Mouse (Mus musculus) yolk sac, embryonic 10.5 days (tissue): ENCODE results near the gene Rnf38.

Experiments used
- DNase-seq: peaks from one replicate; pipeline ENCODE4 v3.0.0-alpha.2; 2017; ENCODE audit warnings: low spot score

Rnf38 gene

DNA sequence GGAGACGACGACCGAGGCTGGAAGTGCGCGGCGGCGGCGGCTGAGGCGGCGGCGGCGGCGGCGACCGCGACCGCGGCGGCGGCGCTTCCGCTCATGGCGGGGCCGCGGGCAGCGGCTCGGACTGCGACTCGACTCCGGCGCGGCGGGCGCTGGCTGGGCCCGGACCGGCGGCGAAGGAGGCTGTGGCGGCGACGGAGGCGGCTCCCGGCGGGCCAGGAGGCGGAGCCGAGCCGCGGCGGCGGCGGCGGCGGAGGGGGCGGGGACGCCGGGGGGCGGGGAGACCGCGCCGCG lies at the start of gene Rnf38:
Gene Rnf38 (minus strand): TSS at position 77 of the 291 bp plus-strand sequence.
- no peak for DNase-seq

DNA sequence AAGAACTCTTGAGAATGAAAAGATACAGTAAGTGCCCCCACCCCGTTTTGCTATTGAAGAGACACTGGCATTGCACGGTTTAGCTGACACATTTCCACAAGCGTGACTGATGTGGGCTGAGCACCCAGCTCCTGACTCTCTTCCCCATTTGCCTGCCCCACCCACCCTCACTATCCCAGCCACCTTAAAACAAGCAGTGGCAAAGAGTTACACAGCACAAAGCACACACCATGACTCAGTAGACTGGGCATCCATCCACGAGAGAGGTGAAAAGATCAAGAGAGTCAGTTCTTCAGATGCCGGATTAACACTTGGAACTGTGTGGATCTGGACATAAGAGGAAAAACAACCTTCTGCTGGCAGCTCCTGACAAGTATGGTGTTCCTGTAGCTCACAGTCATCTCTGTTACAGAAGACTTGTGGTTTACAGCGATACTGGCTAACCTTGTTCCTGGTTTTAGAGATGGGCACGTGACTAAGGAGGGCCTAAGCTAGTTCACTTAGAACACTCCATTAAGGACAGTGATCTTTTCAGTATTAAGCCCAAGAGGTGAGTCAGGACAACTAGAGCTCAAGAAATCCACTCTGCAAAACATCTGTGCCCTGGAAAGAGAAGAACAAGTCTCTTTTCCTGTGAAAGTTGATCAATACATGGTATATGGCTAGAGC lies 48.1 kb upstream of the Rnf38 start:
- no peak for DNase-seq

DNA sequence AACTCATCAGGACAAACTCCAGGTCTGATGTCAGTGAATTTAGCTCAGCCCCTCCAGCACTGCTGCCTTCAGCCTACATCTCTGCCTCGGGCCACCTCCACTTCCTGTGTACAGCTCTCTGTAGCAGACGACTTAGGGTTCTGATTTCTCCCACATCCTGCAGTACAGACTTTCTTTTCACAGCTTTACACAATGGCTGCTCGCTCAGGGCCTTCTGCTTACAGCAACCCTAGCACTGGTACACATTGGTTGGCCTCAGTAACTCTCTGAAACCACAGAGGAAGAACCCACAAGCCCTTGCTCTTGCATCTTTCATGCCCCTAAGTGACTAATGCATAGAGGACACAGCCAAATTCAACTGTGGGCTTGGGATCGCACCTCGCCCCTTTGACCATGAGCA lies 37.5 kb upstream of the Rnf38 start:
- no peak for DNase-seq

DNA sequence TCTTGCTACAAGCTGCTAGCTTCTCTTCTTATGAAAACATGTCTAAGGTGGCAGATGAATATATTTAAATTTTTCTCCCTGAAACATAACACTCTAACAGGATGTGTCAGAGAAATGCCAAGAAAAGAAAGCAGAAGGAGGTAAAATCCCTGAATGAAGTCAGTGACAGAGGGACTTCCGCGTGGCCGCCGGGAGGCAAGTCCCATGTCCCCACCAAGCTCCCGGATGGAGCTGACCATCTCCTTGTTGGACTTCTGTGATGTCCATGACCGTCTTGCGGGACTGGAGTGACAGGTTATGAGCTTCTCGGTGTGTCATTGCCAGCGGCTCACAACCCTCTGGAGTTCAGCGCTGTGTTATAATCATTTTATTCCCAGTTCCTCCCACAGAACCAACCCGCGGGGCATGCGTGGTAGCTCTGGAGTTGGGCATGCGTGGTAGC lies 35.8 kb upstream of the Rnf38 start:
- no peak for DNase-seq

DNA sequence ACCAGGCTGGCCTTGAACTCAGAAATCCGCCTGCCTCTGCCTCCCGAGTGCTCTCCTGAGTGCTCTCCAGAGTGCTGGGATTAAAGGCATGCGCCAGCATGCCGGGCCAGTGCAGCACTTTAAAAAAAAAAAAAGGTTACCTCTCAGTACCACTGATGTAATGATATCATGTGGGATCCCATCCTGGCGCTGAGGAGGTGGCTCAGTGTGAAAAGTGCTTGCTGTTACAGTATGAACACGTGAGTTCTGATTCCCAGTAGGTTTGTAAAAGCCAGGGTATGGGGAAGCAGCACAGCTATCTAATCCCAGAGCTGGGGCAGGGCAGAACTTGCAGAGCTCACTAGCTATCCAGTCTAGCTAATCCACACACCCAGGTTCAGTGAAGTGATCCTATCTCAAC lies 33.8 kb upstream of the Rnf38 start:
- no peak for DNase-seq

DNA sequence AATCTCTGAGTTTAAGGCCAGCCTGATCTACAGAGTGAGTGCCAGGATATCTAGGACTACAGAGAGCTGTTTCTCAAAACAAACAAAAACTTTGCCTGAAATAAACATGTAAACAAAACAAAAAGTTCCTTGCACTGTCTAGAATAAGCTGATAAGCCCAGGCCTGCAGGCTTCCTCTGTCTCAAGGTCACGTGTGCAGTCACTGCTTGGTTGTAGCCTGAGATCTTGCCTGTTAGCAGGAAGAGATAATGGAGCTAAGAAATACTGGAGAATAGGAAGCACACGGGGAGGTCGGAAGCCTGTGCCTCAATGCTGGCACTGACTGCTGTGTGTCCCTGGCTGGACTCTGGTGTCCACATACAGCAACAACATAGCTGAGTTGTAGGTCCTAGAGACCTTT lies 31.9 kb upstream of the Rnf38 start:
- no peak for DNase-seq

DNA sequence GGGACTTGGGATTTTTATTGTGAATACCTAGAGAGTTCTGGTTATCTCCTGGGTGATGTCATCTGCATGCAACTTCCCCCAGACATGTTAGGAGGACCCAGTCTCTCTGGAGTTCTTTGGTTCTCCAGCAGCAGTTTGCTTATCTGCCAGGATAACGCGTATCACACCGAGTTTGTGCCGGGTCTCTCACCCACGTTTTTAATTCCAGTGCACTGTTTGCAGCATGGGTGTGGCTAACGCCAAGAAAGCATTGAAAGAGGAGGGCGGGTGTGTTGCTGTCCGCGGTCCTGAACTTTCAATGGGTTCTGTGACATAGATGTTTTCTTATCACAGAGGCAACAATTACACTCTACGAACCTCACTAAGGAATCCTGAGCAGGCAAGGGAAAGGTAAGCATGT lies 26.7 kb upstream of the Rnf38 start:
- peak; percentile 53 for DNase-seq

DNA sequence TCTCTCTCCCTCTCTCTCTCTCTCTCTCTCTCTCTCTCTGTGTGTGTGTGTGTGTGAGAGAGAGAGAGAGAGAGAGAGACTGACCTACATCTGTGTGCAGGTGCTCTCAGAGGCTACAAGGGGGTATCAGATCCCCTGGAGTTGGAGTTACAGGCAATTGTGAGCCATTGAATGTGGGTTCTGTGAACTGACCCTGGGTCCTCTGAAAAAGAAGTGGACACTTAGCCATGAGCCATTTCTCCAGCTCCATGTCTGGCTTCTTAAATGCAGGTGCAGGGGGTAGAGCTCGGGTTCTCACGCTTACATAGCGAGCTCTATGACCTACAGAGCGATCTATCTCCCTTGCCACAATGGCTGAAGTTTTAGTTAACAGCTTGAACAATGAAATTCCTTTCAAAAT lies 25.5 kb upstream of the Rnf38 start:
- DNase-seq: no peak

DNA sequence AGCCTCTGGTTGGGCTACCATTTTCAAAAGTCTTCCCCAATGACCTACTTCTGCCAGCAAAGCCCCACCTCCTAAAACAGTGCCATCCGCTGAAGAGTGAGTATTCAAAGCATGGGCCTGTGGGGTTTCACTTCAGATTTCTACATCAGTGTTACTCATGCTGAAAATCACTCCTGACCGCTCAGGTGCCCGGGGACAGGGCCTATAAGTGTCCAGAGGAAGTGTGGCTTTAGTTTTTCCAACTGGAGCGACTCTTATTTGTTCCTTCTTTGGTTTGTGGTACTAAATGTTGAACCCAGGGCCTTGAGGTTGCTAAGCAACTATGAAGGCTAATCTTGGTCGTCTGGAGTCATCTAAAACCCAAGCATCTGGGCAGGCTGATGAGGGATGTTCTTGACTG lies 21.0 kb upstream of the Rnf38 start:
- DNase-seq: no peak

DNA sequence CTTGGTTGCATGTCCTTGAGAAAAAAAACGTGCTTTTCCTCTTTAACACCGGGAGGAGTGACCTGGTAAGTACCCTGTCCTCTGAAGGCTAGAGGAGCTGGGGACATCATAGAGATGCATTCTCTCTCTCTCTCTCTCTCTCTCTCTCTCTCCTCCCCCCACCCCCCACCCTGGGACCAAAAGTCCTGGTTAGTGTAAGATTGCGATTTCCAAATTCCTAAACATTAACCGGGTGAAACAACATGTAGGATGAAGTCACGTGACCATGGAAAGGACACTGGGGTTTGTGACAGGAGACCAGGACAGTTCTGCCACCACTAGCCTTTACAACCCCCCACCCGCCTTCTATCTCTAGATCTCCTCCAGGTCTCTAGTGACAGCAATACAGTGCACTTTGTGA lies 19.6 kb upstream of the Rnf38 start:
- peak; percentile 80 for DNase-seq

DNA sequence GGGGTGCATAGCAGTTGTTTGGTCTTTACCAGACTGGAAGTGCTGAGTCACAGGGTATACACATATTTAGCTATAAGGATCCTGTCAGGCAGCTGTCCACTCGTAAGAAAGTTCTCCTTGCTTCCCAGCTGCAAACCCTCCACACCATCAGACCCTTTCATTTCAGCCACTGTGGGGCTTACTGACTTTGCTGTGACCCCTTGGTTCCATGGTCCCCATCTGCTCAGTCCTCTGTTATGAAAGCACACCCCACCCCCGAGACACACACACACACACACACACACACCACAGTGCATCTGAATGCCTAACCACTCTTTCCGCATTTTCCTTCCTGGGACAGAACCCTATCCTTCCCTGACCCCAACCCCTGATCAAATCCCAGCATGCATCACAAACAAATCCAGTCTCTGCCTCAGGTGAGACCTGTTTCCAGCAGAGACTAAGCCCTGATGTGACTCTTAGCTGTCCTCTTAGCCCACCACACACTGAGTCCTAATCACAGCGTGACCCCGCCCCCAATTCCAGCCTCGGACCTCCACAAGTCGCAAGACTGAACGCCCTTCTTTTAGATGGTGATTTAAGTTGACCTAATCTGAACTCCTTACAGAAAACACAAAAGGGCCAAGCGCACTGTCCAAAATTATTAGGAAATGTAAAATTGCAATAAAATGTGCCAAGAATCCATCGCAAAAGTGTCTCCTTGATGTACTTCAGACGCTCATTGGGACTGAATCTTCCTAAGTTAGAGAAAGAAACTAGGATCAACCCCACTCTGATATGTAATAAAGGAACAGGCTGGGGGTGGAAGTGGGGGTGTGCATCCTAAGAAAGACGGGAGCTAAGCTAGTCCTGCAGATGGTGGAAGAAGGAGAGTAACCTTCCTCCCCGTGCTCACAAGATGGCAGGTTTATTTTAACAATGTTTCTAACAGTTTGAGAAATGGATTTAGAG lies 18.7 kb upstream of the Rnf38 start:
- DNase-seq: peak; percentile 40

DNA sequence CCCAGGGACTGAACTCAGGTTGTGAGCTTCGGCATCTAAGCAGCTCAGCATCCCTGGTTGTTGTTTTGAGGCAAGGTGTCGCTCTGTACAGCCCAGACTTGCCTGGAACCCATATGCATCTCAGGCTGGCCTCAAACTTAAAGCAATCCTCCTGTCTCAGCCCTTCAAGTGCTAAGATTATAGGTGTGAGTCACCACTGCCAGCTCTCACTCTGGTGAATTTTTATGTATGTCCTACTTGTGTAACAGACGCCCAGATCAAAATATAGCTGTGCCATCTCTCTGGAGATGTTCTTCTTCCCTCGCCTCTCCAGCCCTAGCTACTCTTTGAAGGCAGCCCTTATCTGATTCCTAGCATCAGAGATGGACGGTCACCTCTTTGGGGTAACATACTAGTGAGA lies 17.9 kb upstream of the Rnf38 start:
- no peak for DNase-seq

DNA sequence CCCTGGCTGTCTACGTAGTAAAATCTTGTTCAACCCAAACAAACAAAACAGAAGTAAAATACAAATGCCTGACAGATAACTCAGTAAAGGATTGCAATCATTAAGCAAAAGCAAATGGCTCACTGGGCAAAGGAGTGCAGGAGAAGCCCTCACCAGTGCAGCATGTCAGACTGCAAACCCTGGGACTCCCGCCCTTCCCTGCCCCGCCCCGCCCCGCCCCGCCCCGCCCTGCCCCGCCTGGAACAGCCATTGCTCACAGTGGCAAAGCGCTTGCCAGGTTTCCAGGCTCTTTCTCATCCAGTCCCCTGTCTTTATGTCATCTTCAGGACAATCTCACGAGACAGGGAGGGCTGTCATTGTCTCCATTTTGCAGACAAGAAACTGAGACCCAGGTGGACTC lies 16.1 kb upstream of the Rnf38 start:
- peak; percentile 71 for DNase-seq

DNA sequence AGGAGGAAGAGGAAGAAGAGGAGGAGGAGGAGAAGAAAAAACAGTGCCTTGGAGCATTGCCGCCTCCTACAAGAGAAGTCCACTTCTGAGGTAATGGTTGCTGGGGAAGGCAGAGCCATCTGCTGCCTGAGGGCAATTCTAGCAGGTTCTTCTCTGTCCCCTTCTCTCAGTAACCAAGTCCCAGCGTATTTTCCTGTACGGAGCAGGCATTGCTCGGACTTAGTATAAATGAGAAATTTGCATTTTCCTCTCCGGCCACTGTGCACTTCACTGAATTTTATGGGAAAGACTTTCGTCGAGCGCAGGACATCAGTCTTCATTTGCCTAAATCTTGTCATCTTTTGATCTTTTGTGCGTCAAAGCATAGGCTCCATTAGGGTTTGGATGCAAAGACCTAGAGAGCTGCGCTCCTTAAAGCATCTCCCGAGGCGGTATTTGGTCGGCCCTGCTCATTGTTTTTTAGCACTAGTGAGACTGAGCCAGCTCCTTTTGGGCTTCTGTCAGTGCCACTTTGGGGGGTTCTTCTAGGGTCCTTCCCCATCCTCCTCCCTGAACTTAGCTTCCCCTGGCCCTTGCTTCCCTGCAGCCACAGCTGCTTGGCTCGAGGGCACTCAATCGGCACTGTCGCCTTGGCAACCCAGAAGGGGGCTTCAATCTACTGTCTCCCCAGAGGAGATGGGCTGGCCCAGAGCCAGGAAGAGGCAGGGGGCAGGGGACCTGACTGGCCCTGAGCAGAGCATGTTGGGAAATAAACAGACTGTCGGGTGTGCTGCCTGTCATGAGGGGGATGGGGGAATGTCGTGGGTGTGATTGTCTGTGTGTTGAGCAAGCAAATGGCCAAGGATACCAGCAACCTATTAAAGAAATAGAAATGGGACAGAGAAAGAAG lies 13.7 kb upstream of the Rnf38 start:
- DNase-seq: peak; percentile 87

DNA sequence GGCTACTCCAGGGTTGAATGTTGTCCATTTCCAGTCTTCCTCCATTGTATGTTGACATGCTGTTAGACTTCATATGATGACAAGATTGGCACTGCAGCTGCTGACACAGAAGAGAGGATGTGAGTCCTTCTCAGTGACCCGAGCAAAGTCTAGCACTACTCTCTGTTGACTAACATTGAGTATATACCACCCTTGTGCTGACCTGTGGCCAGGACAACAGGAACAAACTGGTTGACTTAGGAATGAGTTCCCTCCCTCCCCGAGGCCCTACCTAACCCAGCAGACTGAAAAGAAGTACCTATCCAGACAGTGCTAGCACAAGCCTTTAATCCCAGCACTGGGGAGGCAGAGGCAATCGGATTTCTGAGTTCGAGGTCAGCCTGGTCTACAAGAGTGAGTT lies 12.7 kb upstream of the Rnf38 start:
- DNase-seq: peak; percentile 78

DNA sequence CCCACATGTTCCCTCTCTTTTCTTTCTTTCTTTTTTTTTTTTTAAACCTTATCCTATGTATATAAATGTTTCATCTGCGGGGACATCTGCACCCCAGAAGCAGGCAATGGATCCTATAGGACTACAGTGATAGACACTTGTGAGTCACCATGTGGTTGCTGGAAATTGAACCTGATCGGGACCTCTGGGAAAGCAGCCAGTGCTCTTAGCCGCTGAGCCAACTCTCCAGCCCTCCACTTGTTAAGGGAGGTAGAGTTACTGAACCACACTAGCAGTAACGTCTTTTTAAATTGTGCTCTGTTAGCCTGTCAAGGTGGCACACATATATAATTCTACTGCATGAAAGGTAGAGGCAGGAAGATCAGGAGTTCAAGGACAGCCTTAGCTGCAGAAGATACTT lies 8.0 kb upstream of the Rnf38 start:
- no peak for DNase-seq

DNA sequence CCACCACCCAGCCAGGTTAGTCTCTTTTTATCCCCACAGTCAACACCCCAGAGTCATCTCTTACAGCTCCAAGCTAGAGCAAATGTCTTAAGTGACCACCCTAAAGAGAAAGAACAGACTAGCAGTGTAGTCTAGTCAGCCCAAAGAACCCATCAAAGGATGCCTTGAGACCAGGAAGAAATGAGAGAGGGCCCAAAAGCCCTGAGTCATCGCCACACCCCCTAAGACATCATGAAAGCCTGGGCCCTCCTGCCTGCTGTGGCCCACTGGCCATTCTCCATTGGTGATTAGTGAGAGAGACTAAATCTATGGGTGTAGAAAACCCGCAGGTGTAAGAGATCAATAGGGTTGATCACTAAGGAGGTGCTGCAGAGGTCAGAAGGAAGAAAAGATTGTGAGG lies 2.4 kb upstream of the Rnf38 start:
- DNase-seq: no peak

DNA sequence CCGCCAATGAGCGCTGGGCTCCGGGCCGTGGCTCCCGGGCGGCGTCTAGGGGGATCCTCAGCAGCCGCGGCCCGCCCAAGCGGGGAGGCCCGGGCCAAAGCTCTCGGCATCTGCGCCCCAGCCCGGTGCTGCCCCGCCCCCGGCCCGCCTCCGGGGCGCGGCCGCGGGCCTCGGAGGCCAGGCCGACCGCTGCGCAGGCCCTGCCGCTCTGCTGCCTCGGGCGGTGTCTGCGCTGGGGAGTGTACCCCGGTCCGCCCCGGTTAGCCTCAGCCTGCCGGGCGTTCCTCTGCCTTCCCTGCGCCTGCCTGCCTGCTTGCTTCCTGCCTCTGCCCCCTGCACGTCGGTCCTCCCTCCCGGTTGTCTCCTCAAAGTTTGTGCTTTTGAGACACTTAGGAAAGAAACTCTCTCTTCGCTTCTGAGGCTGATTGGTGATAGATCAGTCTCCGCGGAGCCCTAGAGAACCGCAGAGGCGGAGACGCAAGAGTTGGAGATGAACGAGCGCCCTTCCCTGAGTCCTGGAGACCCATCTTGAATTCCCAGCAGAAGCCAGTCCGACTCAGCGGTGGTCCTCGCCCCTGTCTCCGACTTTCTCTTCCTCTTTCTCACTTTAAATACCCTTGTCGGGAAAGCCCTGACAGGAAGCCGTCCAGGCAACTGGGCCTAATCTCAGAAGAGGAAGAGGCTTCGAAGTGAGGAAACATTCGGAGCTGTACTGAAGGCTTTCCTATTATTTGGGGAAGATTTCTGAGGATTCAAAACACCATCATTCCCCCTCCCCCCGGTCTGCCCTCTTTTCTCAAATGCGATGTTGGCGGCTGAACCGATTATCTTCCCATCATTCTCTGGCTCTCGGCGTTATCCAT lies 646 bp upstream of the Rnf38 start:
- peak; percentile 90 for DNase-seq

DNA sequence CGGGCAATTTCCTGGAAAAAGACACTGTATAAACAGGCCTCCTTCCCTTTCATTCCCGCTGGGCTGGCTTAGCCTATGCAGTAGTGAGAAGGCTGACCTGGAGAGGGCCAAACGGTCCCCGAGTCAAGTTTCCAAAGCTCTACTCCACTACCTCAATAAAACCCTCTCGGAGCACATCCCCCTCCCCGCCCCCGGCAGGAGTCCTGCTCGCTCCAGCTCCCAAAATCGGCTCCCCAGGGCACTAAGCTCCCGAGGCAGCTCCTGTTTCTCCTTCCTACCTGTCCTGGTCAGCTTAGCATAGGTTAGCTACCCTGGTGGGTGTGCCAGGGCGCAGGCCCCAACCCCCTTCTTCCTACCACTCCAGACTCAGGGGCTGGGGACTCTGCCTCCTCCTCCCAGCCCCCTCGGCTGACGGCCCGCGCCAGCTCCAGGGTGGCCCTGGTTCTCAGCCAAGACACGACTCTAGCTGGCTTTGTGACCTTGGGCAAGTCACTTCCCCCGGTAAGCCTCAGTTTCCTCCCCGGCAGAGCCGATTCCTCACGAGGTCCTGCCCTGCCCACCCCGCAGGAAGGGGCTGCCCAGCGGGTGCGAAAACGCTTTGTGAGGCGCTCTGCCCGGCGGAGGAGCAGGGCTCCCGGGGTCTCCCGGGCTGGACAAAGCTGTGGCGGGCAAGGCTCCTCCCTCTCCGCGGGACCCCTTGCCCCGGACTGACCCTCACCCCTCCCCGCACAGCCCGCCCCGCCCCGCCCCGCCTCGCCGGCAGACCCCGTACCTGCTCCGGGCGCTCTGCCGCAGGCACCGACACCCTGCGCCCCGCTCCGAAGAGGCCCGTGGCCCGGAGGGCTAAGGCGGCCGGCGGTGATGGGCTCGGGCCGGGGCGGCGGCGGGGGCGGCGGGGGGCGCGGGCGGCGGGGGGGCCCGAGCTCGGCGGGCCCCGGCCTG lies 547 bp downstream of the Rnf38 start:
- peak; percentile 69 for DNase-seq

DNA sequence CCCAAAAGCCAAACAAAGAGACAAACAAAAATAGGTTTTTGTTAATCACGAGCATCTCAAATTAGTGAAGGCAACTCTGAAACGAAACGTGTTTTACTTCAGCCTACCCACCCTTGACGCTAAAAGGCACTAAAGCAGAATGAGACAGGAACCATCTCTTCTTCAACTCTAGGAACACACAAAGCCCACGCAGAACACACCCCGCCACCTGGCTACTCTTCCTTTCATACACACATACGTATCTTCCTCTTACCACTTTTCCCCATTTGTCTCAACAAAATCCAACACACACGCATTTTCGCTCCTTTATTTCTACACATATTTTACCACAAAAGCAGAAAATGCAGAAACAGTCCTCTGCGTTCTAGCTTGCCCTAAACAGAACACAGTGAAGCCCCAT lies 8.5 kb downstream of the Rnf38 start:
- no peak for DNase-seq

DNA sequence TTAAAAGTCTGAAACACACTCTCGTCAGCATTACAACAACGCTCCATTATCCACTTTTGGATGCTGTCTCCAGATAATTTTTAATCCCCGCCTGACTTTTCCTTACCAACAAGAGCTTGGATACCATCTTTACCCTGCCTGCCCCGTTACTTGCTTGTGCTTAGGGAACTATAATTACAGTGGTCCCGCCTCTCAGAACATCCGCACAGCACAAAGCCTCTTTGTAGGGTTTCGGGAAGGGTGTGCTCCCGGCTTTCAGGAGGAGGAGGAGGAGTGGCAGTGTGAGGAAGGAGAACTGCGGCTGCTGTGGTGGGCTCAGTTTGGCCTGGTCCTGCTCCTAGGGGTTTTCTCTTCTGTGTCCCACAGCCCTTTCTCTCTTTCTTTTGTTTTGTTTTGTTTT lies 9.4 kb downstream of the Rnf38 start:
- DNase-seq: no peak
